Mouse (Mus musculus) right cerebral cortex, postnatal 10 days (tissue): ENCODE results near the gene Hk3.
A peak's percentile ranks its signal among the peaks of the same experiment; 100 is the strongest.

Source experiments
- DNase-seq, 2 experiments: peaks; one replicate each; pipeline ENCODE4 v3.0.0; 2021; ENCODE audit warnings: low spot score in 2 of 2

Gene Hk3

DNA sequence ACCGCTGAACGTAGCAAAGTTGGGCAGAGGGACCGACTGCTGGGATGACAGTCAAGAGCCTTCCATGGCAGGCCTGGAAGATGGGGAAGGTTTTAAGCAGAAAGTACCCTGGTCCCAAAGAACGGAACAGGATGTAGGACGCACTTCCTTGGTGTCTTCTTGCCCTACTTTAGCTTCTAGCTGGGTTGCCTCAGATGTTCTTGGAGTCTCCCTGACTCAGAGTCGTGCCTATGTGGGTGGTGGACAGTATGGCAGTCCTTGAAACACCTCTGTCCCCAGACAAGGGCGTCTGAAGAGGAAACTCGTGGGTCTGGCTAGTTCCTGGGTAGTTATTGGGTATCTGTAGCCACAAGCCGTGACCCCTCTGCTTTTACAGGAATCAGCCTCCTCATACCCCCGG lies 19.1 kb downstream of the Hk3 start:
- DNase-seq: no peak

DNA sequence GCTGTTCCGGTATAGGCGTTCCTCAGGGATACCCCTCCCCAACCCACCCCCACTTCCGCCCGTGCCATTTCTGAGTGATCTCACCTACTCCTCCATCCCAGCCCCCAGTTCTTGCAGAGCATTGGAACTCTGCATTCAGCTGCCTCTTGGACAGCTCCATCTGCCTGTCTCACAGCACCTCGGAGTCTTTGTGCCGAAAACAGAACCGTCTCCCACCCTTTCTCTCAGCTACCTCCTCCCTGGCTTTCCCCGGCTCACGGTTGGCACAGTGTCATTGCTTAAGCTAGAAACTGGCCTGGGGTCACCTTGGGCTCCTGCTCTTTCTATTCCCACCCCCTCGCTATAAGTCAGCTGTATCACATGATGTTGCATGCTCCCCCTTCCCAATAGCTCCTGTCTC lies 20.8 kb downstream of the Hk3 start:
- DNase-seq: peak in 1 of 2 experiments; percentile 76

DNA sequence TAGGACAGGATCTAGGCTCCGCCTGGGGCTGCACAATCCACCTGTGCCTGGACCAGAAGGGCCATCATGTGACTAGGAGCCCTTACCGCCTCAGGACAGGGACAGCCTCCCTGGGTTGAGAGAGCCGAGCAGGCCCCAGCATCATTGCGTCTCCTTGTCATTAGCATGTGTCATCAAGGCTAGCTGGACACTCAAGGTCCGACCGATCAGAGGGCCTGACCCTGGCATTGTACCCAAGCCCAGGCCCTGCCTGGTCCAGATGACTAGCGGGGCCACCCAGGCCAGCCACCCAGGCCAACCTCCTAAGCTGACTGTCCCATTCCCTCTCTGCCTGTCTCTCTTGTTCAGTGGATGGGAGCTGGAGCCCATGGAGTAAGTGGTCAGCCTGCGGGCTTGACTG lies 23.6 kb downstream of the Hk3 start:
- no peak for DNase-seq

DNA sequence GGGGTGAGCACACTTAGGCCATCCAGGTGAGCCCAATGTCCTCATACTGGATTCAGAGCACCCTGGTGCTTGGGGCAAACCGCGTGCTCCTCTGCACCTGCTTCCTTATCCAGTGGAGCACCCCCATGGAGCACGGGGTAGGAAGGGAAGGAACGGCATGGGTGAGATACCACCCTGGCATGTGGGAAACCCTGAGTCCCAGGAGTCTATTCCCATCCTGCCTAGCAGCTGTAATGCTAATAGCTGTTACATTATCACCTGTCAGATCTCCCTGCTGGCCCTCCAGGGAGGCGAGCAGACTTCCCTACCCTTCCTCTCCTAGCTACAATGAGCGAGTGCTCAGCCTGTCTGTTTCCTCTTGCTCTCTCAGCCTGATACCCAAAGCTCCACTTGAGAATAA lies 26.0 kb downstream of the Hk3 start:
- no peak for DNase-seq

DNA sequence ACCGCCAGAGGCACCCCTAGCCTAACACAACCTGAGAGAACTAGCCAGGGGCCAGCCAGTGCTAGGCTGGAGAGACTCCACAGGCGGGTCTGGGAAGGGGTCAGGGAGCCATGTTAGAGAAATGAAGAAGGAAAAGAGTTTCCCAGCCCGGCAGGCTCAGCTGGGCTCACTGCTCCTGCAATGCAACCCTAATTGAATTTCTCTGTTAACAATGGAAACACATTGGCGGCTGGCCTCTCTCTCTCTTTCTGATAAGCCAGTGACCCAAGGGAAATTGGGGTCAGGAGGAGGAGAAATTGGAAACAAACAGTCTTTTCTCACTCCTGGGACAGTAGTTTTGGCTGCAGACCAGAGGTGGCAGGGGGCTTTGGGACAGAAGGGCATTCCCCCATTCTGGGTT lies 26.6 kb downstream of the Hk3 start:
- no peak for DNase-seq

DNA sequence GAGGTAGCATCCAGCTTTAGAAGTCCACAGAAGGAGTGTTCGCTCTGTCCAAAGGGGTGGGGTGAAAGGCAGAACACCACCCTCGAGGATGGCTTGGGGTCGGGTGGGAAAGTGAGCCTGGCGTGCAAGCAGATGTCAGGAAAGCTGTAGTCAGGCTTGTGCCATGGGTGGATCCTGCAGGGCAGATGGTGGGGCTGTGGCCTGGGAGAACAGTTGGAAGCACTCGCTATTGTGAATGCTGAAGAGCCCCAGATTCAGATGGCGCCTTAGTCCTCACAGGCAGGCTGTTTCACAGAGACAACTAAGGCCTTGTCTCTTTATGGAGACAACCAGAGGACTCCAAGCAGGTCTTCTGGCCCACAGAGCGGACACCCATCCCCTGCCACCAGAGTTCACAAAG lies 29.0 kb downstream of the Hk3 start:
- DNase-seq: no peak

DNA sequence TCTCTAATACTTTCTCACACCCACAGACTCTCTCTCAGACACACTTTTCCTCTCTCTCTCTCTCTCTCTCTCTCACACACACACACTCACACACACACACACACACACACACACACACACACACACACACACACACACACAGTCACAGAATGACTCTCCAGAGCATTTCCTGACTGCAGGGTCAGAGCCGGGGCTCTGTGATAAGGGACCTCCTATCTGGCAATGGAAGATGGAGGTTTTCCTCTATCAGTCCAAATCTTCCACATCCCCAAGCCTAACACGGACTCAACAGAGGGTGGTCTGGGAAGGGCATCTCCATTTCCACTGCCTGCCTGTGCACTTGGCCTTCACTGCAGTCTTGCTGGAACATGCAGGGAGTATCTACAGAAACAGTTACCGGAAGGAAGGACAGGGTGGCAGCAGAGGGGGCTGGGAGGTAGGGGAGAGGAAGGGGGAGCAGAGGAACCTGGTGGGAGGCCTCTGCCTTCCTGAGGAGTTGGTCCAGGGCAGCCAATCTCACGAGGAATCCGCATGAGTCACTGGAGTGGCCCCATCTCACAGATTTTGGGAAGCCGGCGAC lies 32.9 kb downstream of the Hk3 start:
- DNase-seq: no peak

DNA sequence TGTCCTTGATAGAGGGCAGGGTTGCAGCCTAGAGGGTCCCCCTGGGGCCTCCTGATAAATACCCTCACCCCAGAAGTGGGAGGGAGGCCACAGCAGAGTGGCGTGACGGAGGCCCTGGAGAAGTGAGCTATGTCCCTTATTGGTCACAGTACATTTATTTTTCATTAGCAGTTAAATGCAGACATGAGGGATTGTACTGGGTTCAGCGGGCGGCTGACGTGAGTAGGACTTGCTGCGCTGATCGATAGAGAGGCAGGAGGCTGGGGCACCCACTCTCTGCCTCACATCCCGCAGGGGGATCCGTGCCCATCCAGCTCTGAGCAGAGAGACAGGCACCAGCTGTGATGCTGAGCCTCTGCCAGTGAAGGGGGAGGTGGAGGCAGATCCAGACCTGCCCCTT lies 33.8 kb downstream of the Hk3 start:
- DNase-seq: no peak

DNA sequence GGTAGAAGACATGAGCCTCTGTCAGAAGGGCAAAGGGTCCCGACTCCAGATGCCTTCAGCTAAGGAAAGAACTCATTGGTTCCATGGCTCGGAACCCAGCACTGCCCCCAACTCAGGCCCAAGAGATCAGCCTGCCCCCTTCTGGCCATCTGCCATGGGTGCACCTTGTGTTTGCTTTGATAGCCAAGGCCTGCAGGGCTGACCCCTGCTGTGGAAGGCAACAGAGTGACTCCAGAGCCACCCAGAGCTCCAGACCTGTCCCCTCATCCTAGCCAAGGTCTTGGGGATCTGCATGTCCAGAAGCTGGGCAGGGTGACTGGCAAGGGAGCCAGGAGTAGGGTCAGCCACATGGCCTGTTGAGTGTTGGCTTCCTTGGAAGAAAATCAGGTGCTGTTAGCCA lies 37.6 kb downstream of the Hk3 start:
- no peak for DNase-seq

DNA sequence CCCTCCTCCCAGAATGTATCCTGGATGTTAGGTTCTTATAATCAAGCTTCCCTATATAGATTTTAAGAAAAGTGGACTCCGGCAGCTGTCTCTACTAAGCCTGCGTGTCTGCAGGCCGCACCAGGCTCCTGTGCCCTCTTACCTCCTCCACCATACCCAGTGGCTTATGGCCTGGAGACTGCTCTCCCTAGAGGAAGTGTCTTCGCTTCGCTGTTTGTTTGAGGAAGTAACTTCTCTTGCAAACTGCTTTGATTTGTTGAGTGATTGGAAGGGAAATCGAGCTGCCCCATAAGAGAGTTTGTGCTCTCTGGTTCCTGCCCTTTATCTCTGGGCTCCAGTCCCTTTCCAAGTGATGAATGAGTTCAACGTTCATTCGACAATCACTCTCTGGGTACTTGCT lies 38.2 kb downstream of the Hk3 start:
- no peak for DNase-seq

DNA sequence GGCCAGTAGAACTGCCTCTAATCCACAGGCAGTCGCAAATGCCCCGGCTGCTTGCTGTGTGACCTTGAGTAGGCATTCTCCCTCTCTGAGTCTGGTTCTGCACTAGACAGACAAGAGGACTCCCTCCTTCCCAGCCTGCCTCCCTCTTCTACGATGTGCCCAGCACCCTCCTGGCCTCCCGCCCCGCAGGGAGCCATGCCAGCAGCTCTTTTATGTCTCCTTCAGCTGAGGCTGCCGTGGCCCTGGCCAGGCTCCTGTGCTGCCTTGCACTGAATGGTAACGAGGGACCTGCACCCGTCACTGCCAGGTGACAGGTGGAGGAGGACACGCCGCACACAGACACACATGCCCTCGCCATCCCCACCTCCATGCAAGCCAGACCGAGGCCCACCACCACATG lies 40.2 kb downstream of the Hk3 start:
- peak; percentile 73 to 74 for DNase-seq

DNA sequence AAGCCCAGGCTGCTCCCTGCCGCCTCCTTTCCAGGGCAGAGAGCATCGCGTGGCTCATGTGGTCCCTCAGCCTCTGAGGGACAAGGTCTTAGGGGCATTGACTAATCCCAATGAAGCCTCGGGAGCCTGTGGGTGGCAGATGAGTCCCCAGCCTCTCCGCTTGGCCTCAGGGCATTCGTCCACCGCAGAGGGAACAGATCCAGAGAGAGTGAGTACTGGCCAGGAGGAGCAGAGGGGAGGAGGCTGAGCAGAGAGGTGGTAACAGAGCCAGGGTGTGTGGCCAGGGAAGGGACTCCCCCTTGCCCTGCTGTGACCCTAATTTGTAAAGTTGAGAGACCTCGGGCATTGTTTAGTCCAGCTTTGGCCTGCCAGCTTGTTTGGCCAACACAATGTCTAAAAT lies 42.4 kb downstream of the Hk3 start:
- DNase-seq: no peak

DNA sequence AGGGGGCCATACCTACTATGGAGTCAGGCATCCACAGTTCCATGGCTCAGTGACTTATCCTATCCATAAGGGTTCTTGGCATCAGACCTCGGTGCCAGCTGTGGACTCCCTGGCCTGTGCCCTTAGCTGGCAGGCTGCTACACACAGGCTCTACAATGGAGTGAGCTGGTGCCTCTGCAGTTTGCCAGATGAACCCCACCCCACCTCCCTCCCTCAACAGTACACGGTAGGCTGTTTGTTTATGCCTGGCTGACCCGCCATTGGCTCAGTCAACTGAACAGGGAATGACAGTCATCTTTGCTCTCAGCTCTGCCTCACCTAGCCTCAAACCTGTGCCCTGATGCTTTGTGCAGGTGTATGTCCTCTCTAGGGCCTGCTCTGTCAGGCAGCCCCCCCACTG lies 45.6 kb downstream of the Hk3 start:
- DNase-seq: no peak

DNA sequence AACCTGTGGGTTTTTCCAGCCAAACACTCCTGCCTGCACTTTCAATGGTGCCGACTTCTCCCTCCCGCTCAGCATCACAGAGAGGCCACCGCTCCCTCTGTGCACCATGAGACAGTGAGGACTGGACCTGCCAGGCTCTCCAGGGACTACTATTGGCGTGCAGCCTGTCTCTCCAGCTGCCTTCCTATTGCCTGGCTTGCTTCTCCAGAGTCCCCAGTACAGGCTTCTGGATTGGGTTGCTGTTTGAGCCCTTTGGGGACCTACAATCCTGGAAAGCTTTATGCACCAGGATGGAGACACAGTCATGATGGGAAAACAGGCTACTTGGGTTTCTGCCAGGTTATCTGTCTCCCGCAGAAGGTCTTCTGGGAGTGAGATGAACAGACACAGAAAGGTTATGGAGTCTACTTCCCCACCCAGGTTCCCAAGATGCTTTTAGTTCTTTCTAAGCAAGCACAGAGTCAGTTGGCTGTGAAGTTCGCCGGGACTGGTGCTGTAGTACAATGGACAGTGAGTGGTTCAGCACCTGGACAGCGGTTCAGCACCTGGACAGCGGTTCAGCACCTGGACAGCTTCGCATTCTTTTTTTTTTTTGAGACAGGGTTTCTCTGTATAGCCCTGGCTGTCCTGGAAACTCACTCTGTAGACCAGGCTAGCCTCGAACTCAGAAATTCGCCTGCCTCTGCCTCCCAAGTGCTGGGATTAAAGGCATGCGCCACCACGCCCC lies 50.5 kb downstream of the Hk3 start:
- no peak for DNase-seq

DNA sequence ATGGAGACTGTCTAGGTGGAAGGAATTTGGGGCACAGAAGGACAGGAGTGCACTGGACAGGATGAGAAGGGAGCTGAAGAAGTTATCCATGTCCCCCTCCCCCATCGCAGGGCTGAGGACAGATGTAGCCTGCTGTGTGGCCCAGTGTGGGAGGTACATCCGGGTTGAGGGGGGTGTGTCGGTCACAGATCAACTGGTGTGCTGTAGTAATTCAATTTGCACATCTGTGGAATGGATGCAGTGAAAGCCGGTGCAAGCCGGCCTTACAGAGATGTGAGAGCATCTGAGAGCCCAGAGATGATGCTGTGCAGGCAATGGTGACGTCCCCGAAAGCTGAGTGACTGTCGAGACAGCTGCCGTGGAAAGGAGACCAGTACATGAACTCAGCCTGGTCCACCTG lies 51.7 kb downstream of the Hk3 start:
- no peak for DNase-seq

DNA sequence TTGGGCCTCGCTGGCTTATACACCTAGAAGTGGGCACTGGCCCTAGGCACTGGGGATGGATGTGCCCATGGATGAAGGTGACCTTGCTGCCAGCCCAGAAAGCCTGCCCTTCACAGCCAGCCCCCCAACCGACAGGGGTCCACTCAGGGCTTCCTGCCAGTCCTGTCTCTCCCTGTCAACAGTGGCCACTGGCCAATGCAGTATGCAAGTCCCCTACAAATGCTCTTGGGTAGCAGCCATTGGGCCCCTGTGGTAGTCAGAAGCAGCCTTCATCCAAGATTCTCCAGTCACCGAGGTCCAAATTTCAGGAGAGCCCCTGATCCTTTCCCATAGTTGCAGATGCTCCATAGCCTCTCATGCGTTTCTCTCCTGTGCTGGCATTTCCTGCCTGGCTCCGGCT lies 52.5 kb downstream of the Hk3 start:
- no peak for DNase-seq

DNA sequence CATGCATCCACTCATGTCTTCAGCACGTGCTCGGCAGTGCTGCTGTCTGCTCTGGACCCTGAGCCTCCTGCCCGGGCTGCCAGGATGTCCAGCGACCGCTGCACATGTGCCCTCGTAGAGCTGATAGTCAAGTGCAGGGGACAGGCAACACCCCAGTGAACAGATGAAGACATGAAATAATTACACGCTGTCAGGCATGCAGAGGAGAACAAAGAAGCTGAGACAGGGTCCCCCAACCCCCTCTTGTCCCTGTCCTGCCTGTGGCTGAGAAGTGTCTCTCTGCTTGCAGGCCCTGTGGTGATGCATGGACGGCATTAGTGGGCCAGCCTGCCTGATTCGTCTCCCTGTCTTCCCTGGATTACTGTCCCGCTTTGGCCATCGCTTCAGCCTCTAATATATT lies 53.7 kb downstream of the Hk3 start:
- DNase-seq: no peak

DNA sequence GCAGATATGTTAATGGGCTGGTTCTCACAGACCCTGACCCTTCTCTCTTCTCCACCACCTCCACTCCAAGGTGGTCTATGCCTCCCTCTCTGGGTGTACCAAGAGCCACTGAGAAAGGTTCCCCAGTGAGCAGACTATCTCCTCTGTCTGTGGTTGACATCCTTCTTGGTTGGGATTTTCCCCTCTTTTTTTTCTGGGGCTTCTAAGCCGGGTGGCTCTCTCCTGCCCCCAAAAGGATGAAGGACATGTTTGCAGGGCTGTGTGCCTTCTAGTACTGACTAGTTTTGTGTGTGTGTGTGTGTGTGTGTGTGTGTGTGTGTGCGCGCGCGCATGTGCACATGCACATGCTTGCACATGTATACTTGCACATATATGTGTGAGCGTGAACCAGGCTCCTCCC lies 55.9 kb downstream of the Hk3 start:
- DNase-seq: no peak

DNA sequence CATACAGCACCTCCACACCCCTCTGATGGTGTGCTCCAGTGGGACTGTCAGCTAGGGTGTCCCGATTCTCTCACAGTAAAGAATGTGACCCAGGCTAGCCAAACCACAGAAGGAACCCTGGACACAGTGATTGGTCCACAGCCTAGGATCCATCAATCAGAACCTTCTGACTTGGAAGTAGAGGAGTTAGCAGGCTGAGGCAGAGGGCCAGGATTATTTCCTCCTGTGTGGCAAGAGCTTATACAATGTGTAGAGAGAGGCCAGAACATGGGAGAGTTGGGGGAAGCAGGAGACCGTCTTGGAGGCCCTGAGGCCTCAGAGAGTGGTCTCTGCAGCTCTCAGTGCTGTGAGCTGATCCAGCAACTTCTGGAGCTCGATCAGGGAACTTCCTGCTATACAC lies 60.7 kb downstream of the Hk3 start:
- no peak for DNase-seq

DNA sequence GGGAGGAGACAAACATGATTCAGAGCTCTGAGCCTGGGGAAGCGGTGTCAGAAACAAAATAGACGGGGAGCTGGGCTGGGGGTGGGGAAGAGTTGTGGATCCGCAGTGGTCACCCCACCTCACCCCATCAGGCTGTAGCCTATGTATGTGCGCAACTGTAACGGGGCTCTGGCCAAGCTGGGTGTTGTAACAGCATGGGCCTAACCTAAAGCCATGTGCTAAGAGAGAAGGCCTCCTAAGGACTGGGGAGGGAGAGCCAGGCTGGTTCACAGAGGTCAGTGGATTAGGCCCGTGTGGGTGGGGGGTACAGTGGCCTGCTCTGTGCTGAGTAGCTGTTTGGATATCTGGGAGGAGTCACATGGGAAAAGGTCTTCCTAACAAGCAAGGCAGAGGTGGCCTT lies 61.3 kb downstream of the Hk3 start:
- DNase-seq: no peak

DNA sequence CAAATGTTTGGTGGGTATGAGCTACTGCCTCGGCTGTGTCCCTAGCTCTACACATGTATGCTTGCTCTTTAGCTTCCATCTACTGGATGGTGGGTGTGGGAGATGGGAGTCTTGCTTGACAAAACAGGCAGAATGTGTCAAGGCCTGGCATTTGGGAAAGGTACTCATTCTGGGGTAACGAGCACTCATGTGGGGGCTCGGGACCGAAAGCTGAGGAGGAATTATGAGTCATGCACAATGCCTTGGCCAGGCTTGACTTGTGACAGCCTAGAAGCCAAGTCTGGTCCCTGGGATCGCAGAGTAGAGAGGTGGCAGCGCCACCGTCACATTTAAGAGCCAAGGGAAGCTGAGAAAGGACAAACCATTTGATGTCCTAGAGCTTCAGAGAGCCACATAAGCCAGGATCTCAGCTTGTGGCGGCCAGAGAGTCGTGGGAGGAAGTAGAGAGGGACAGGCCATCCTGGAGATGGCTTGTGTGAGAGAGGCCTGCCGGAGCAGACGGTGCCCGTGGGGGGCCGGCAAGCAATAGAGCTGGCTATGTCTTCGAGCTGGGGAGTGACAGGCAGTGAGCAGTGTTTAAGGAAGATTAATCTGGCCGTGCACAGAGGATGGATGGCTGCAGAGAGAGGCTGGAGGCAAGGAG lies 62.0 kb downstream of the Hk3 start:
- DNase-seq: no peak

DNA sequence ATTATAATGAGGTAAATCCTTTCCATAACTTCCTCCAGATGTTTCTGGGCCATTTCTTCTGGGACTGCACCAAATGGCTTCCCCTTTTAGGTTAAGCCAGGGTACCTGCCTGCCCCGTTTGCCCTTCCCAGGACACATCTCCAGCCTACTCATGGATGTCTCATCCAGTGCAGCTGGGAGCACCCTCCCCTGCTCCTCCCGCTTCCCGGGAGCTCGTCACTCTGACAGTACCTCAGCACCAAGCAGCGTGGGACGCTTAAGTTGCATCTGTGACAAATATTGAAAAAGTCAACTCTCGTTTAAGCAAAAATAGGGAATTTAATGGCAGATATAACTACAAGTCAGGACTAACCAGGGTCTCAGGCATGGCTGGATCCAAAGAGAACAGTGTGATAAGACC lies 63.9 kb downstream of the Hk3 start:
- no peak for DNase-seq
